Mouse (Mus musculus) midbrain, embryonic 11.5 days (tissue): ENCODE results near the gene Eml1. TPM values are rescaled to one million over a fixed set of nuclear protein-coding genes. Genes with fewer than 3 reads are reported as not detected.

Experiments used
- ATAC-seq: fragments of 200-750 bp; cut with Nextera tagmentation; 2 replicates; pipeline ENCODE4 v1.8.0; 2017; ENCODE audit warnings: moderate TSS enrichment, moderate library complexity; ENCODE audit not compliant: low FRiP score
- DNase-seq: peaks from one replicate; pipeline ENCODE4 v3.0.0; 2015; ENCODE audit warnings: low spot score; ENCODE audit errors: missing footprints
- H3K27ac ChIP-seq: fragments of 300-500 bp; sonication (generic); 2 replicates; pipeline ENCODE4 v1.5.1; 2014; ENCODE audit warnings: low read depth, low read length
- H3K27me3 ChIP-seq: fragments of 300-500 bp; sonication (generic); 2 replicates; pipeline ENCODE4 v1.6.1; 2014; ENCODE audit warnings: mild to moderate bottlenecking, low read length, moderate library complexity, mixed read lengths; ENCODE audit not compliant: control insufficient read depth, insufficient read depth
- H3K36me3 ChIP-seq: fragments of 300-500 bp; sonication (generic); 2 replicates; pipeline ENCODE4 v1.6.1; 2014; ENCODE audit warnings: mild to moderate bottlenecking, low read length, moderate library complexity, mixed read lengths; ENCODE audit not compliant: control insufficient read depth, insufficient read depth
- H3K4me1 ChIP-seq: fragments of 300-500 bp; sonication (generic); 2 replicates; pipeline ENCODE4 v1.6.1; 2014; ENCODE audit warnings: low read length; ENCODE audit not compliant: control insufficient read depth, insufficient read depth
- H3K4me2 ChIP-seq: fragments of 300-500 bp; sonication (generic); 2 replicates; pipeline ENCODE4 v1.6.1; 2014; ENCODE audit warnings: mild to moderate bottlenecking, moderate library complexity
- H3K4me3 ChIP-seq: fragments of 300-500 bp; sonication (generic); 2 replicates; pipeline ENCODE4 v1.5.1; 2014; ENCODE audit warnings: low read depth, low read length
- H3K9ac ChIP-seq: fragments of 300-500 bp; sonication (generic); 2 replicates; pipeline ENCODE4 v1.6.1; 2014; ENCODE audit warnings: low read length
- H3K9me3 ChIP-seq: fragments of 300-500 bp; sonication (generic); 2 replicates; pipeline ENCODE4 v1.6.1; 2016; ENCODE audit warnings: low read length; ENCODE audit not compliant: control insufficient read depth
- WGBS: fragments of 180-500 bp; shearing (Covaris S2); extraction: QIAGEN DNeasy Blood & Tissue Kit; methylation state at CpG from one replicate; pipeline ENCODE4 v1.1.7; 2014; 5-methylcytosine and 5-hydroxymethylcytosine counted together
- polyA plus RNA-seq: library from polyadenylated mRNA; unstranded; fragments of >200 nt; fragmentation: Nextera tagmentation; extraction: Ambion mirVana; gene quantifications from 2 replicates; pipeline ENCODE4 v1.2.1, GENCODE M21; 2014

Gene Eml1
- polyA plus RNA-seq, 1 experiment from 2014 or later = 111 TPM

- Histone ChIP-seq H3K4me3 (no peak overlapping the region), H3K4me1 (peaks cover 4% of the 10 kb centered on the region; the same call in 1 of the 2 replicates), H3K9ac (no peak overlapping the region), H3K27me3 (no peaks in the 10 kb centered on the region), H3K9me3 (no peaks in the 10 kb centered on the region), H3K36me3 (no peaks in the 10 kb centered on the region), H3K27ac (no peak overlapping the region), H3K4me2 (no peak overlapping the region)
- DNase-seq (no peak), ATAC-seq (no peak)
- WGBS = 83% methylated on average over 7 of the region's 7 CpGs
Observed at GRCm38 (mm10) chr12:108365868-108366267, 4.9 kb upstream of the Eml1 start.

- DNase-seq (no peak), ATAC-seq (no peak)
- Histone ChIP-seq H3K27ac (no peak overlapping the region), H3K4me3 (no peak overlapping the region), H3K4me1 (peaks cover 4% of the 10 kb centered on the region; the same call in 1 of the 2 replicates), H3K4me2 (no peak overlapping the region), H3K27me3 (no peaks in the 10 kb centered on the region), H3K9ac (no peak overlapping the region), H3K36me3 (no peaks in the 10 kb centered on the region), H3K9me3 (no peaks in the 10 kb centered on the region)
- WGBS = 92% methylated on average over 2 of the region's 2 CpGs
Observed at GRCm38 (mm10) chr12:108367909-108368308, 2.8 kb upstream of the Eml1 start.

- no peak overlapping the region for H3K4me2 ChIP-seq
- no peak for ATAC-seq
- DNase-seq = no peak
- no peak overlapping the region for H3K4me3 ChIP-seq
- no peaks in the 10 kb centered on the region for H3K9me3 ChIP-seq
- H3K36me3 ChIP-seq = no peaks in the 10 kb centered on the region
- H3K27ac ChIP-seq = no peak overlapping the region
- H3K4me1 ChIP-seq = peaks cover 2% of the 10 kb centered on the region; the same call in 1 of the 2 replicates
- H3K9ac ChIP-seq = no peak overlapping the region
- 62% methylated on average over 5 of the region's 5 CpGs for WGBS
- no peaks in the 10 kb centered on the region for H3K27me3 ChIP-seq
Observed at GRCm38 (mm10) chr12:108368921-108369320, 1.8 kb upstream of the Eml1 start.

GRCm38 (mm10) chr12:108371429-108371765 lies 640 bp downstream of the Eml1 start:
- Histone ChIP-seq H3K36me3 (no peaks in the 10 kb centered on the region), H3K9ac (no peak overlapping the region), H3K4me3 (no peak overlapping the region), H3K27me3 (no peaks in the 10 kb centered on the region), H3K27ac (no peak overlapping the region), H3K4me1 (no peaks in the 10 kb centered on the region), H3K9me3 (no peaks in the 10 kb centered on the region), H3K4me2 (no peak overlapping the region)
- ATAC-seq (no peak), DNase-seq (no peak)
- WGBS = 64% methylated on average over 6 of the region's 6 CpGs

GRCm38 (mm10) chr12:108372241-108372640 lies 1.5 kb downstream of the Eml1 start:
- Histone ChIP-seq H3K4me1 (no peaks in the 10 kb centered on the region), H3K4me2 (no peak overlapping the region), H3K27ac (no peak overlapping the region)

GRCm38 (mm10) chr12:108373611-108374010 lies 2.9 kb downstream of the Eml1 start:
- H3K9me3 ChIP-seq = no peaks in the 10 kb centered on the region
- no peak overlapping the region for H3K27ac ChIP-seq
- no peak for DNase-seq
- no peaks in the 10 kb centered on the region for H3K4me1 ChIP-seq
- H3K4me2 ChIP-seq = no peak overlapping the region
- no peaks in the 10 kb centered on the region for H3K36me3 ChIP-seq
- H3K9ac ChIP-seq = no peak overlapping the region
- 83% methylated on average over 9 of the region's 9 CpGs for WGBS
- ATAC-seq = no peak
- no peak overlapping the region for H3K4me3 ChIP-seq
- no peaks in the 10 kb centered on the region for H3K27me3 ChIP-seq

More at GRCm38 (mm10) chr12:108372241-108372640, 1.5 kb downstream of the Eml1 start:
- 84% methylated on average over 17 of the region's 17 CpGs for WGBS
- Histone ChIP-seq H3K4me3 (no peak overlapping the region), H3K27me3 (no peaks in the 10 kb centered on the region), H3K9ac (no peak overlapping the region), H3K36me3 (no peaks in the 10 kb centered on the region), H3K9me3 (no peaks in the 10 kb centered on the region)
- ATAC-seq (no peak), DNase-seq (no peak)

GRCm38 (mm10) chr12:108374689-108375088 lies 3.9 kb downstream of the Eml1 start:
- H3K9me3 ChIP-seq = no peaks in the 10 kb centered on the region
- H3K4me1 ChIP-seq = no peaks in the 10 kb centered on the region
- DNase-seq (no peak), ATAC-seq (no peak)
- no peak overlapping the region for H3K4me3 ChIP-seq
- H3K36me3 ChIP-seq = no peaks in the 10 kb centered on the region
- H3K4me2 ChIP-seq = no peak overlapping the region
- WGBS = 86% methylated on average over 8 of the region's 8 CpGs
- no peak overlapping the region for H3K9ac ChIP-seq
- H3K27ac ChIP-seq = no peak overlapping the region
- H3K27me3 ChIP-seq = no peaks in the 10 kb centered on the region

GRCm38 (mm10) chr12:108378379-108379133 lies 7.8 kb downstream of the Eml1 start:
- Histone ChIP-seq H3K4me2 (no peak overlapping the region), H3K4me3 (no peak overlapping the region), H3K27me3 (no peaks in the 10 kb centered on the region), H3K9ac (no peak overlapping the region), H3K36me3 (no peaks in the 10 kb centered on the region), H3K27ac (no peak overlapping the region), H3K9me3 (no peaks in the 10 kb centered on the region), H3K4me1 (no peaks in the 10 kb centered on the region)
- DNase-seq = no peak
- no peak for ATAC-seq
- WGBS = 90% methylated on average over 13 of the region's 13 CpGs

- no peaks in the 10 kb centered on the region for H3K36me3 ChIP-seq
- H3K4me1 ChIP-seq = peaks cover 6% of the 10 kb centered on the region; the same call in 1 of the 2 replicates
- H3K4me2 ChIP-seq = no peak overlapping the region
- no peak overlapping the region for H3K27ac ChIP-seq
- H3K4me3 ChIP-seq = no peak overlapping the region
- H3K9ac ChIP-seq = no peak overlapping the region
- H3K9me3 ChIP-seq = no peaks in the 10 kb centered on the region
- no peak for DNase-seq
- no peak for ATAC-seq
- no peaks in the 10 kb centered on the region for H3K27me3 ChIP-seq
- WGBS = 78% methylated on average over 13 of the region's 13 CpGs
Observed at GRCm38 (mm10) chr12:108386476-108387232, 15.9 kb downstream of the Eml1 start.
